Mouse (Mus musculus) heart, adult 2 months (tissue): ENCODE measurements around the gene Fubp1.

Source experiments
- CTCF ChIP-seq: fragments of 200-600 bp; IDR thresholded peaks from 2 replicates; pipeline ENCODE4 v1.8.1; 2022; ENCODE audit warnings: antibody characterized with exemption, mild to moderate bottlenecking, moderate library complexity
- POLR2A ChIP-seq: fragments of 200-500 bp; IDR thresholded peaks from 2 replicates; pipeline ENCODE4 v1.6.1; 2011; ENCODE audit warnings: mild to moderate bottlenecking, low read depth, low read length, control low read depth; ENCODE audit not compliant: insufficient read depth

DNA sequence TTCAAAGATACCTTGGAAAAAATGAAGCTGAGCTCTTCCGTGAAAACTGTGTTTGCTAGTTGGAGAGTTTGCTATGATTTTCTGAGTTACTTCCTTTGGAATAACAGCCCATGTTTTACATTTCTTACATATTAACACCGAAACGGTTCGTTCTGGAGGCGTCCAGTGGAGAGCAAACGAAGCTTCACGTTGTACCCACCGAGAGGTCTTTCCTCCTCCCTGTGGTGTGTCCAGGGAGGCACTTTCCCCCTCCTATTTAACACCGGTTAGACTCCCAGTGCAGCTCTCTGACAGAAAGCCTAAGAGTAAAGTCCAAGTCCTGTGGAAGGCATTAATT, 45.2 kb upstream of the Fubp1 start:
- TF ChIP-seq CTCF = no peak
- no peak; the same call in 1 of the 2 replicates for TF ChIP-seq POLR2A
